Mouse (Mus musculus) heart, postnatal 25 days (tissue): ENCODE results near the gene Tex30. TPM values are rescaled to one million over a fixed set of nuclear protein-coding genes. Genes with fewer than 3 reads are reported as not detected.
"Not testable (repeated sequence)": the region's sequence is repeated elsewhere in the genome, so short reads cannot be mapped to it uniquely, and the experiment has no call there.

Source experiments
- DNase-seq: peaks from one replicate; pipeline ENCODE4 v3.0.0; 2022; ENCODE audit warnings: low spot score
- intact Hi-C: fragments of 180-260 bp; cut with DNase I; formaldehyde crosslinking; loops from one replicate; pipeline ENCODE4 v1.15.1; 2025
- total RNA-seq, 2 experiments: library from RNA; stranded (reverse); gene quantifications; 2 replicates each; pipeline ENCODE4 v1.2.3; 2021

Gene Tex30
- total RNA-seq, 2 experiments from 2014 or later = 5.3 to 8.0 TPM

- intact Hi-C loops = no loop called here
- DNase-seq = no peak
These were observed 44.4 kb downstream of the Tex30 start for GRCm38 (mm10) chr1:44057805-44058204.

- DNase-seq = no peak
- intact Hi-C loops = no loop called here
These were observed 55.7 kb downstream of the Tex30 start for GRCm38 (mm10) chr1:44046556-44046955.

GRCm38 (mm10) chr1:44045689-44046088, 56.6 kb downstream of the Tex30 start:
- DNase-seq, intact Hi-C loops: not testable (repeated sequence)

GRCm38 (mm10) chr1:44042555-44042915, 59.7 kb downstream of the Tex30 start:
- intact Hi-C loops = no loop called here

GRCm38 (mm10) chr1:44041797-44042554, 60.3 kb downstream of the Tex30 start:
- DNase-seq = peak; percentile 6
- intact Hi-C loops = loop anchor here (2.0 kb wide), 2 partner anchors 139 to 281 kb away; no protein-coding TSS in a partner anchor

More at GRCm38 (mm10) chr1:44042555-44042915, 59.7 kb downstream of the Tex30 start:
- no peak for DNase-seq

Other genes starting within 250 kb of the Tex30 start
- gene Tpp2, start 168.8 kb downstream of the Tex30 start, total RNA-seq = 10 to 100 TPM; 41.5 to 44.2 TPM
- gene Mettl21c, start 82.4 kb downstream of the Tex30 start, total RNA-seq = not detected
- gene Gm8251, start 40.5 kb downstream of the Tex30 start, total RNA-seq = not detected
- 10 to 100 TPM; 23.0 to 24.9 TPM for gene Kdelc1, start 16.4 kb upstream of the Tex30 start, total RNA-seq
- gene Bivm, start 16.5 kb upstream of the Tex30 start, total RNA-seq = 10 to 100 TPM in 1 of 2 experiments, 1 to 10 TPM in 1; 10.0 to 11.3 TPM
- 10 to 100 TPM; 16.0 to 19.4 TPM for gene Ercc5, start 45.3 kb upstream of the Tex30 start, total RNA-seq
- under 1 TPM in 1 of 2 experiments, not detected in 1; 0.08 TPM for gene Mettl21e, start 116.5 kb upstream of the Tex30 start, total RNA-seq